Mouse (Mus musculus): Measurements from ENCODE around the gene Pdlim4.
"Not testable (repeated sequence)": the region's sequence is repeated elsewhere in the genome, so short reads cannot be mapped to it uniquely, and the experiment has no call there.

Pdlim4 gene

GRCm38 (mm10) chr11:54056132-54056531 is 12.7 kb downstream of the Pdlim4 start:
- ChIA-PET CTCF (interaction anchor here in 3 of 4 experiments (0.5 to 3.6 kb wide), 5 partner anchors 11 to 201 kb away, joined by 3 to 18 read pairs (median 6); no protein-coding TSS in a partner anchor), POLR2A (interaction anchor here in 1 of 4 experiments (0.5 to 0.7 kb wide), 2 partner anchors 36 to 1358 kb away, joined by 3 read pairs; no protein-coding TSS in a partner anchor)

GRCm38 (mm10) chr11:54054257-54054656 is 14.6 kb downstream of the Pdlim4 start:
- ChIA-PET CTCF (interaction anchor here (0.5 to 3.7 kb wide), 58 partner anchors 8 to 1541 kb away, joined by 3 to 49 read pairs (median 6); partner anchors contain the start of gene Slc22a4 (in 1 of the 4)), POLR2A (interaction anchor here in 3 of 4 experiments (0.6 to 1.7 kb wide), 10 partner anchors 9 to 363 kb away, joined by 3 to 11 read pairs (median 3); no protein-coding TSS in a partner anchor)

GRCm38 (mm10) chr11:54053090-54053489 is 15.7 kb downstream of the Pdlim4 start:
- ChIA-PET CTCF (interaction anchor here (0.8 to 3.7 kb wide), 15 partner anchors 9 to 92 kb away, joined by 3 to 49 read pairs (median 8); no protein-coding TSS in a partner anchor), POLR2A (interaction anchor here in 1 of 4 experiments (0.9 kb wide), 1 partner anchor 50 kb away, joined by 3 read pairs; no protein-coding TSS in a partner anchor)

- CTCF ChIA-PET: interaction anchor here (0.8 to 3.7 kb wide), 6 partner anchors 21 to 121 kb away, joined by 3 to 30 read pairs (median 4); partner anchors contain the start of gene P4ha2 (in 1 of the 4)
- POLR2A ChIA-PET: interaction anchor here in 2 of 4 experiments (0.7 to 0.9 kb wide), 2 partner anchors 21 to 49 kb away, joined by 3 read pairs; no protein-coding TSS in a partner anchor
These were observed 16.7 kb downstream of the Pdlim4 start for GRCm38 (mm10) chr11:54052128-54052527.

- ChIA-PET CTCF (interaction anchor here in 1 of 4 experiments (1.3 kb wide), 1 partner anchor 49 kb away, joined by 5 read pairs; no protein-coding TSS in a partner anchor), POLR2A (no interaction called here)
These were observed 17.7 kb downstream of the Pdlim4 start for GRCm38 (mm10) chr11:54051161-54051560.

- CTCF ChIA-PET: interaction anchor here in 2 of 4 experiments (1.2 to 1.6 kb wide), 2 partner anchors 39 to 43 kb away, joined by 3 to 5 read pairs; no protein-coding TSS in a partner anchor
These were observed 18.6 kb downstream of the Pdlim4 start for GRCm38 (mm10) chr11:54050205-54050604.

DNA sequence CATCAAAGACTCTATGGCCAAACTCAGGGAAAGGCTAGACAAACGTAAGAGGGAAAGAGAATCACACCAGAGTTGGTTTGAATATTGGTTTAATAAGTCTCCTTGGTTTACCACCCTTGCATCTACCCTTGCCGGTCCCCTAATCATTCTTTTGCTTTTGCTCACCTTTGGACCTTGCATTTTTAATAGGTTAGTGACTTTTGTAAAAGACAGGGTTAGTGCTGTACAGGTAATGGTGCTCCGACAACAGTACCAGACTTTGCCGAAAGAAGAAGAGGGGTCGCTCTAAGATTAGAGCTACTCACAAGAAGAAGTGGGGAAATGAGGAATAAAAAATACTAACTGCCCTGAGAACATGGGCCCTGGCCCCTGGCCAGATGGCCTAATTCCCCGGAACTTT is 28.1 kb downstream of the Pdlim4 start:
- ChIA-PET CTCF (no interaction called here), POLR2A (no interaction called here)

More at GRCm38 (mm10) chr11:54050205-54050604, 18.6 kb downstream of the Pdlim4 start:
- POLR2A ChIA-PET: interaction anchor here in 2 of 4 experiments (0.9 to 1.4 kb wide), 3 partner anchors 9 to 42 kb away, joined by 3 read pairs; no protein-coding TSS in a partner anchor

GRCm38 (mm10) chr11:54032872-54033271 is 35.9 kb downstream of the Pdlim4 start:
- POLR2A ChIA-PET: not testable (repeated sequence)

DNA sequence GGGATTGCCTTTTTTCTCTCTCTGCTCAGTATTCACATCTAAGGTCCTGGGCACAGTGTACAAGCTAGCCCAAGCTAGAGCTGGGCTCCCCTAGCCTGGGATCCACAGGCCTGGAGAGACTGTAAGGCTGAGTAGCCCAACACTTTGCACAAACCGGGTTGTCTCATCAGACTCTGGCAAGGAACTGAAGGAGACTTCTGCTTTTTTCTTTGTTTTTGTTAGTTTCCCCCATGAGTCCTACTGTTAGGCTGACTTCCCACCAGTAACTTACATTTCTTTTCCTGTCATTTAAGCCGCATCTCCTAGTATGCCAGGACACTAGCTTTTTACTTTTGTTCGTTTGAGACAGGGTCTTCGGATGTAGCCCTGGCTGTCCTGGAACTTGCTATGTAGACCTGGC is 39.8 kb downstream of the Pdlim4 start:
- POLR2A ChIA-PET: no interaction called here

More at GRCm38 (mm10) chr11:54032872-54033271, 35.9 kb downstream of the Pdlim4 start:
- CTCF ChIA-PET: not testable (repeated sequence)

GRCm38 (mm10) chr11:54028044-54028951 is 40.5 kb downstream of the Pdlim4 start, which contains the start of gene Slc22a4:
Gene Slc22a4, minus strand, starts transcription at chr11:54028090.
- CTCF ChIA-PET: interaction anchor here in 2 of 4 experiments (0.7 to 2.6 kb wide), 6 partner anchors 26 to 293 kb away, joined by 3 to 14 read pairs (median 5); no protein-coding TSS in a partner anchor
- POLR2A ChIA-PET: interaction anchor here in 2 of 4 experiments (0.8 to 1.4 kb wide), 3 partner anchors 26 to 84 kb away, joined by 3 to 4 read pairs (median 3); partner anchors contain the start of gene Slc22a21 (in 1 of the 2)

More for the DNA sequence above, 39.8 kb downstream of the Pdlim4 start:
- CTCF ChIA-PET: interaction anchor here in 1 of 4 experiments (0.6 kb wide), 1 partner anchor 50 kb away, joined by 3 read pairs; no protein-coding TSS in a partner anchor

DNA sequence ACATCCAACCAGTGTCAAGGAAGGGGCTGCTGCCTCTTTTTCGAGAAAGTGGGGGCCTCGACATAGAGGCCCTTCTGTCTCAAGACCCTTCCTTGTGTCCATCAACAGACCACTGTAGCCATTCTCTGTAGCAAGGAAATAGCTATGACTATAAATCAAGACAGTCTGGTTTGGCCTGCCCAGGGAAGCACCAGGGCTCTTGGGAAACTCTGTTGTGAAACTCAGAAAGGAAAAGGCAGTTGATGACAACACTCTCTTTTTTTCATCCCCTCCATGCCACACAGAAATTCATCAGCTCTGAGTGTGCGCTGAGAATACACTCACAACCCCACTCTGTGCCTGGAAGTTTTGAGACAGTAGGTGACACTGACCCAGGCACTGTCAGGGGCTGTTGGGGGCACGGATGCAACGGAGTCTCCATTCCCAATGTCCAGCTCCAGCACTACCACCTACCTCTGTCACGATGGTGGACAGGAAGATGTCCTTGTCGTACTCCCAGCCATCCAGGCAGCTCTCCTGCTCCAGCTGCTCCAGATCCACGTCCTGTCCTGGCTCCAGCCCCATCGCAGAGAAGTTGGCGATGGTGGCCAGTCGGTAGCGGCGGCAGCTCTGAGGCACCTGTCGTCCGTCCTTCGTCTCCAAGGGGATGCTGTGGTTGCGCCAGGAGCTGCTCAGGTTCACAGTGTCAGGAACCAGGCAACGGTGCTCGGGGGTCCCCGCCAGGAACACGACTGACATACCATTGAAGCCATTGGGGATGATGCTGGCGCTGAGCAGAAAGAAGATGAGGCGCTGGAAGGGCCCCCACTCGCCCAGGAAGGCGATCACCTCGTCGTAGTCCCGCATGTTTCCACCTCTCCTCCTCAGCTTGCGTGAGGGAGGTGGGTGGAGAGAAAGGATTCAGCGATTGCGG is 41.4 kb downstream of the Pdlim4 start:
- CTCF ChIA-PET: interaction anchor here in 3 of 4 experiments (0.7 to 2.6 kb wide), 7 partner anchors 25 to 292 kb away, joined by 3 to 14 read pairs (median 3); no protein-coding TSS in a partner anchor
- POLR2A ChIA-PET: interaction anchor here in 3 of 4 experiments (0.7 to 1.5 kb wide), 5 partner anchors 21 to 85 kb away, joined by 3 to 4 read pairs (median 3); partner anchors contain the start of genes Pdlim4 (in 1 of the 3) and Slc22a21 (in 1 of the 3)

- ChIA-PET CTCF (interaction anchor here (0.5 to 2.6 kb wide), 7 partner anchors 21 to 231 kb away, joined by 3 to 14 read pairs (median 5); no protein-coding TSS in a partner anchor), POLR2A (interaction anchor here in 2 of 4 experiments (1.2 to 1.5 kb wide), 2 partner anchors 42 to 85 kb away, joined by 4 read pairs; partner anchors contain the start of gene Pdlim4 (in 1 of the 2))
These were observed 42.2 kb downstream of the Pdlim4 start for GRCm38 (mm10) chr11:54026491-54027041.

DNA sequence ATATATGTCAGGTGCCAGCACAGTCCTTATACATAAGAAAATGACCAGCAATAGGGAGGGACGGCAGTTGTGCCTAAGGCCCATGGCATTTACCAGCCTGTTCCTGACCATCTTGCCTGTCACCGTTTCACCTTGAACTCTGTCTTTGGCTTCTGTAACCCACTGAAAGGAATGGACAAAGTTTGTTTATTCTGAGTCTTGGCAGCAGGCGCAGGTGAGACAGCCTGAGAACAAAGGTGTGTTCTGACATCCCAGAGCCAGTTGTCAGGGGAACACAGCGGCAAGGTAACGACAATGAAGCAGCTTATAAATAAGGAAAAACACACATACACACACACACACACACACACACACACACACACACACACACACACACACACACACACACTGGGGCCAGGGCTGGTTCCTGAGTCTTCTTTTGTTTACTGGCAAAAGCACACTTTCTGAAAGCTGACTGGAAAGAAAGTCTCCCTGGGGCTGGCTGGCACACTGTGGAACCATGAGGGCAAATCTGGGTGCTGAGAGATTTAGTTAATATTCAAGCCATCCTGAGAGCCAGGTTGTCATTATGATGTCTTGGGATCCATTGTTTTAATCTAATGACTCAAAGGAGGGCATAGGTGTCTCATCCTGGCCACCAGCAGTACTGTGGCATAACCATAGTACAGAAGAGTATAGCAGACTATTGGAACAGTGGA is 47.3 kb downstream of the Pdlim4 start:
- ChIA-PET CTCF (interaction anchor here in 2 of 4 experiments (0.6 kb wide), 2 partner anchors 254 to 1638 kb away, joined by 4 to 5 read pairs; no protein-coding TSS in a partner anchor), POLR2A (no interaction called here)

DNA sequence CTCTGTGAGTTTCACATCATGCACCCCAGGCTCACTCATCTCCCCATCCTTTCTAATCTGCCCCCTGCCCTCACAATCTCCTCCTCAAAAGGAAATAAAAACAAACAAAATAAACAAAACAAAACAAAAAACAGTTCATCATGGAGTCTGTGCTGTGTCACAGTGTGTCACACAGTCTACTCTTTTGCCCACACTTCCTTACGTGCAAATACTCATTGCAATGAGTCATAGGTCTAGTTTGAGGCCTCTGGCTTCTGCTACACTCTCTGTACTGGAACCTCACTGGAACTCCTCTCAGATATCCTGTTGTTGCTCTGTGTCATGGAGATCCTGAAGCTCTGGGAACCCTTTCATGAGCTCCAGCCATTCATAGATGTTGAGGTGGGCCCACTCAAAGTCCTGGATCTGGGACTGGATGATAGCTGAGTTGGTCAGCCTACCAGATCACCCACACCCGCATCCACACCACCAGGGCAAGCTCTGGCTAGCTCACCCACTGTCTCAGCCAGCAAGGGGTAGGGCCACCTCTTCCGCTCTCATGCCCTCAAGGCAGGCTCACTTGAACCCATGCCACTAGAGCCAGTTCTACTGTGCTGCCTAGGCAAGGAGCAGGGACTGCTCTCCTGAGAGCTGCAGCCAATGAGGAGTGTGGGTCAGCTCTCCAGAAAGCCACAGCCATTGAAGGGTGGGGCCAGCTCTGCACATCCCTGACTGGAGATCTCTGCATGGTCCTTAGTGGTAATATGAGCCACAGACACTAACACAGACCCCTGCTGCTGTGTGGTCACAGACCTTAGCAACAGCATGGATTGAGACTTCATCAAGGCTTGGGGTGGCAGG is 49.7 kb downstream of the Pdlim4 start:
- ChIA-PET CTCF (interaction anchor here in 2 of 4 experiments (0.6 to 1.9 kb wide), 2 partner anchors 17 to 580 kb away, joined by 6 to 7 read pairs; no protein-coding TSS in a partner anchor), POLR2A (no interaction called here)

DNA sequence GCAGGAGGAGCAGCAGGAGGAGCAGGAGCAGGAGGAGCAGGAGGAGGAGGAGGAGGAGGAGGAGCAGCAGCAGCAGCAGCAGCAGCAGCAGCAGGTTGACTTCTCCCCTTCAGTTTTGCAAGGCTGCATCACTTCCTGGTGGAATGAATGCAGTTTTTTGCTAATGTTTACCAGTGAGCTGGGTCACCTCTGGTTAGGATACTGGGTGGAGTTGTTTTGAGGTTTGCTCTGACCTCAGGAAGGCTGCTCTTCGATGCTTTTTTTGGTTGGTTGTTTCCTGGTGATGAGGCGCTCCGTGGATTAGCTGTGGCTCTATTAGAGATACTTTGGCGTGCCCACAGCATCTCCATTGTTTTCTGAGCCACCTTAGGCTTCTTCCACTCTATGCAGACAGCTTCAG is 51.2 kb downstream of the Pdlim4 start:
- CTCF ChIA-PET: interaction anchor here in 2 of 4 experiments (0.7 to 1.9 kb wide), 2 partner anchors 15 to 1010 kb away, joined by 3 to 6 read pairs; no protein-coding TSS in a partner anchor
- POLR2A ChIA-PET: interaction anchor here in 1 of 4 experiments (0.7 kb wide), 1 partner anchor 171 kb away, joined by 5 read pairs; no protein-coding TSS in a partner anchor

GRCm38 (mm10) chr11:54016051-54016450 is 52.8 kb downstream of the Pdlim4 start:
- POLR2A ChIA-PET: no interaction called here
- CTCF ChIA-PET: interaction anchor here in 2 of 4 experiments (0.5 to 0.7 kb wide), 2 partner anchors 38 to 191 kb away, joined by 3 to 9 read pairs; no protein-coding TSS in a partner anchor

All from embryonic stem cell, embryonic (primary cell).